Mouse (Mus musculus) bone marrow macrophage, adult 2 months (primary cell): ENCODE results near the gene Qrich2.

ENCODE experiments used
- CTCF ChIP-seq: IDR thresholded peaks from 2 replicates; pipeline ENCODE4 v1.5.1; 2012; ENCODE audit warnings: low read depth, mild to moderate bottlenecking, low read length, moderate library complexity
- POLR2A ChIP-seq: IDR thresholded peaks from 2 replicates; pipeline ENCODE4 v1.6.1; 2012; ENCODE audit warnings: mild to moderate bottlenecking, low read depth, low read length, borderline replicate concordance

GRCm38 (mm10) chr11:116515330-116516020 lies 49.4 kb upstream of the Qrich2 start:
- TF ChIP-seq POLR2A = no peak
- no peak for TF ChIP-seq CTCF
